Mouse (Mus musculus) spleen, postnatal 4 days (tissue): ENCODE results near the gene Aldh1a1.
"Not testable (repeated sequence)": the region's sequence is repeated elsewhere in the genome, so short reads cannot be mapped to it uniquely, and the experiment has no call there.

Experiments
- DNase-seq, 2 experiments: peaks; one replicate each; pipeline ENCODE4 v3.0.0; 2022; ENCODE audit warnings: low spot score in 2 of 2

Gene Aldh1a1

GRCm38 (mm10) chr19:20492491-20492890 lies at the start of gene Aldh1a1:
Gene Aldh1a1 (plus strand): TSS chr19:20492715.
- no peak for DNase-seq

DNA sequence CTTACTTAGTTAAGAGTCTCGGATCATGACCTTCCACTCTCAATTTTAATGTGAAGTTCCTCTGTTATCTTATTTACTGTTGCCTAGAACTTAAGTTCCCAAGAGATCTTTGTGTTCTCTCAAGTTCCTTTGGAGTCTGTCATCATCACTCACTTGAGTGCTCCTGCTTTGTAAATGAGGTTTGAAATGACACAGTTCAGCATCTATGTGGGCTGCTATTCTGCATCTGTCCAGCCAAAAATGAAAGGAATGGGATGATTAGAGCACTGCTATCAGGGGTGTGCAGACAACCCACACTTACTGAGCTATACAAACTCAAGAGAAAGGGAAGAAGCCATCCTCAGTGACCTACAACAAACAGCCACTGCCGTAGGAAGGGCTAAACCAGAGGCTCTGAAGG lies 44.7 kb upstream of the Aldh1a1 start:
- DNase-seq: no peak

DNA sequence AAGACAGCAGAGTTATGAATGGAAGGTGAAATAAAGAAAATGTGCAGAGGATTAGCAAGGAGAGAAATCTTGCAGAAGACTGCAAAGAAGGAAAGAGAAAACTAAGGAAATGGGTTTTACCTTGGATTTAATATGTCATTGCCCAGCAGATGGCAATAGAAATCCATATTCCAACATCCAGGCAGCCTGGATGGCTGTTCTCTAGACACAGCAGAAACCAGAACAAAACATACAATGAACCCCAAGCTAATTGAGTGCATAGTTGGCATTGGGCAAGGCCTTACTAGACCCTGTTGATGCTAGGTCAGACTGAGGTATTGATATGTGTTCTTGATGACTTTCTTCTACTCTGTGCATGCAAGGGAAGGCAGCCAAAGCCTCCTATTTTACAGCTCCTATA lies 43.0 kb upstream of the Aldh1a1 start:
- no peak for DNase-seq

- DNase-seq: no peak
Observed at GRCm38 (mm10) chr19:20451045-20451444, 41.5 kb upstream of the Aldh1a1 start.

- DNase-seq: no peak
Observed at GRCm38 (mm10) chr19:20484497-20484896, 8.0 kb upstream of the Aldh1a1 start.

- DNase-seq: no peak
Observed at GRCm38 (mm10) chr19:20491950-20492349, 565 bp upstream of the Aldh1a1 start.

DNA sequence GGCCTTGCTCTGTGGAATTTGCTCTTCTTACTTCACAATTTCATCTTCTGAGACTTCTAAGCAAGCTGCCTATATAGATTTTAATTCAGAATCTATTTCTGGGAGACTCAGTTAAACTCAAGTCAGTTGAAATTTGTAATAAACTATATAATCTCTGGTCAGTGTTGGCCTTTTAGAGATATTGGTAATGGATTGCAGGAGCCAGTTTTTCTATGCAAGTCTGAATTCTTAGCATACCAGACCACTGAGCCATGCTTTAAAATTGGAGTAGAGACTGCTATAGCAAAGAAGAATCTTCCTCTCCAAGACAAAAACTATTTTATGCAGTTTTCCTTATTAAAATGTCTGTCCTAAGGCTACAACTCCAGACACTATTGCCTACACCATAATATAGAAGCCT lies 4.0 kb downstream of the Aldh1a1 start:
- DNase-seq: no peak

GRCm38 (mm10) chr19:20505359-20505758 lies 12.8 kb downstream of the Aldh1a1 start:
- DNase-seq: no peak

DNA sequence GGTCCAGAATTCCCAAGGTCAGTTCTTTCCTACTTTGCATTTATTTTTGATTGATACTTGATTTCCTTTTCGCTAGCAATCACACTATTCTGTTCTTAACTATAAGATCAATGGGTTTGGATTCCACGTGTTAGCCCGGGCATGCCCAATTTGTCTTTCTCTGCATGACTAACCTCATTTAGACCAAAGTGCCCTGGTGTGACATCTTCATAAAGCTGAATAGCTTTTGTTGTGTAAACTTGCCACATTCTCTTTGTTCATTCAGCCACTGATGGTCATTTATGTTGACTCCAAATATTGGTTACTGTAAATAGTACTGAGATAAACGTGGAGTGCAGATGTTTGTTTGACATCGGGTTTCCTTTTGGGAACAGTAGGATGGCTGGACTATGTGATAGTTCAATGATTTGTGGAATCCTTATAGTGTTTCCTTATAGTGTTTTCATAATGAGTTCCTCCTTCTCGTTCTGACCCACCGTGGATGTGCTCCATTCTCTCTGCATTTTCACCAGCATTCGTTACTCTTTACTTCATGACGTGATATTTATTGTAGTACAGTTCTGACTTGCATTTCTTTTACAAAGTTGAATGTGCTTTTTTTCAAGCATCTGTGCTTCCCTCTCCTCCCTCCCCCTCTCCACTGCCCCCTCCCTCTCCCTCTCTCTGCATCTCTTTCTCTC lies 14.6 kb downstream of the Aldh1a1 start:
- no peak for DNase-seq

DNA sequence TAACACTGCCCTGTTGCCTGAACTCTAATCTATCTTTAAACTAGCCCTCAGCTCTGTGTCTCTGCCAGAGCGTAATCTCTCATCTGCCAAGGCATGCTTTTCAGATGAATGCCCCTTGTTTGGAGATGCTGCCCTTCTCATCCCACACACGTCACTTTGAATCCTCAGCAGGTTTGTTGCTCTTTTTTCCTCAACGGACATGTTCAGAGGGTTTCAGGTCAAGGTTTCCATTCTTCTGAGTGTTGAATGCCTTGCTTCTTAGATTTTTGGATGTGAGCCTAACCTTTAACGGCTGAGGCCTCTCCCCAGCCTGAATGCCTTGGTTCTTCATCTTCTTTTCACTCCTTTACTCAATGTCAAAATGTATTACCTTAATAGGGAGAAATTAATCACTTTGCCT lies 16.1 kb downstream of the Aldh1a1 start:
- DNase-seq: no peak

GRCm38 (mm10) chr19:20511971-20512370 lies 19.5 kb downstream of the Aldh1a1 start:
- DNase-seq: no peak

- no peak for DNase-seq
Observed at GRCm38 (mm10) chr19:20513181-20513580, 20.7 kb downstream of the Aldh1a1 start.

GRCm38 (mm10) chr19:20513688-20514361 lies 21.3 kb downstream of the Aldh1a1 start:
- DNase-seq: no peak

DNA sequence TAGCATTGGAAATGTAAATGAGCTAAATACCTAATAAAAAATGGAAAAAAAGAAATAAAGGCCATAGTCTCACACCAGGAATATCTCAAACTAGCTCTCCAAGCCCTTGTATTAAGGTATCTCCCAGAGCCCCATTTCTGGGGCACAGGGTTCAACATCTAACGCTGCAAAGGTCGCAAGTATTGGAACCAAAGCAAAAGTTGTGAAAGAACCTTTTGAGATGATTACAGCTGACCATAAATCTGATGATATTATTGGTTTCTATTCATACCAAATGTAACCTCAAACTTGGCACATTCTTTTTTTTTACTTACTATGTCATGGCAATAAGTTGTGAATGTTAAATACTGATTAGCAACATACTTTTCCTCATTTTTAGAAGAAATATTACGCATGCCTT lies 24.0 kb downstream of the Aldh1a1 start:
- DNase-seq: no peak

- not testable (repeated sequence) for DNase-seq
Observed at GRCm38 (mm10) chr19:20529156-20529555, 36.6 kb downstream of the Aldh1a1 start.

DNA sequence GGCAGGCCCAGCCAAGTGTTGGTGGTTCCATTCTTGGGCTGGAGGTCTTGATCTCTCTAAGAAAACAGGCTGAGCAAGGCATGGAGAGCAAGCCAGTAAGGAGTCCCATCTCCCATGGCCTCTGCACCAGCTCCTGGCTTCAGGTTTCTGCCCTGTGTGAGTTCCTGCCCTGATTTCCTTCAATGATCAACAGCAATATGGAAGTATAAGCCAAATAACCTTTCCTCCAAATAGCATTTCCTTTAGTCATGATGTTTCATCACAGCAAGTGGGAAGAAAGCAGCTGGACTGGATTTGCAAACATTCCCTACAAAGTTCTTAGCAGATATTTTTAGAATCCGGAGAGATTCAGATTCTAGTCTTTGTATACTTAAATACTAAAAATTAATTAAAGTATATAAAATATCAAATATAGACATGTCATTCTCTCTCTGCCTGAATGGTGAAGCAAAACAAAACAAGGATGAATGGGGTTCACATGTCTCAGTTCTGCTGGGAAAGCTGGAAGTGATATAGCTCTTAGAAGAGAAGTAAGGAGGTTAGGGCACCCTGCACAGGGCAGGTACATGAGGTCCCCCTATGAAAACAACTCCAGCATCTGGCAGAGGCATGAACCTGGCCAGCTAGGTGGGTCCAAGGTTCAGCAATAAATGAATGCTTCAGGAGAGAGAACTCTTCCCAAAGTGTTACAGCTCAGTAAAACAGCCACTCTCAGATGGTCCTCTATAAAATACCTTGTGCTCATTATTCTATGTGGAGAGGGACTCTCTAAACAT lies 37.6 kb downstream of the Aldh1a1 start:
- DNase-seq: no peak

DNA sequence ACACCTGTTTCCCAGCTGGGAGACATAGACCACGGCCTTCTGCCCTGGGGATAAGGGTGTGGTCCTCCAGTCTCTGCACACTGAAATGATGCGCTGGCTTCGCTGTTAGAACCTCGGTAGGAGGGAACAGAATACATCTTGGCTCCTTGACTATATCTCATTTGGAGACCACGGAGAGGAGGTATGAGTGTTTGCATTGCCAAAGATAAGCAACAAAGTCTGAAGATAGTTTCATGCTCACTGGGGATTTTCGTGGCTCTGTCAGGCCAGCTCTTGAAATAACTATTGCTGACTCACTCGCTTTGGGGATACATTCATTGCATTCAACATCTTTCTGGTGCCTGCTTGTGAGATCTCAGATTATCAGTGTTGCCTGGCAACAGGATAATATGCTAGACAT lies 44.0 kb downstream of the Aldh1a1 start:
- no peak for DNase-seq

DNA sequence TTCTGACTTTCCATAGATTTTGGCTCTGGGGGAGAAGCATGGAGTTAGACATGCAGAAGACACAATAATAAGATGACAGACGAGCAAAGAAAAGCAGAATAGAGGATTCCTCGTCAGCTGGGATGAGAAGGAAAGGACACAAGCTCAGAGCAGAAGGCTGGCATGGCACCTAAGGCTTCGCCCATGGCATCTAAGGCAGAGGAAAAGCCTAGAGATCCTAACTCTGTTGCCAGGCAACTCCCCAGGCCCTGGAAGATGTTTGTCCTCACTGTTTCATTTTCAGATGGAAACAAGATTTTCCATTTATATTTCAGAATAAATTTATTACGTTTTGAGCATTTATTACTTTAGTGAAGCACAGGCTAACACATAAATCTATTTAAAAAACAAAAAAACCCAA lies 48.5 kb downstream of the Aldh1a1 start:
- no peak for DNase-seq

DNA sequence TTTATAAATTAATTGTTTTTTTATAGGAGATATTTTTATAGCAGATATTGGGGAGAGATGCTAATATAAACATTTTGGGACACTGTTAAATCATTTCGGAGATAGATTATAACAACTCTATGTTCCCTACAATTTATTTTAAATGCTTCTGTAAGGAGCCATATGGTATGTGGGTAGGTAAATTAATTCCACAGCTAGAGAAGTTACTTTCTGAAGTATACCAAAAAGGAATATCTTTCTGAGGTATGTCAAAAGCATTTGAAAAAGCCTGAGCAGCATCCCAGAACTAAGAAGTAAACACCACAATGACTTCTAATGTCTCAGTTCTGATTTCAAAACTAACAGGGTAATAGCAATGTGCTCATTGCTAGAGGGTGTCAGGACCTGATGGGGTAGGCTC lies 49.4 kb downstream of the Aldh1a1 start:
- DNase-seq: no peak

DNA sequence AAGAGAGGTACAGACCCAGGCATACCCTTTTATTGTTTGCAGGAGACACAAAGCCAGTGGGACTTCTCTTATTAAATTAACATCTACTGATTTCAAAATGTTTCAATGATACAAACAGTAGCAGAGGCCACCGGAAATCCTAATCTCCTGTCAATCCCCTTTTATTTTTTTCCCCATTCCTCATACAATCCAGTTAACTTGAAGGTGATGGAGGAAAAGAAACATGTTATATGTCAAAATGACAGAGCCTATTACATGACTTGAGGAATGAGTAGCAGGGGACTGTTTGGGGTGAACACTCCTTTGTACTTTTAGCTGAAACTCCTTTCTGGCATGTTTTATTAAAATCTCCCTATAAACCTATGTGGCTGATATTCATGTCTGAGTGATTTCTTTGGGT lies 51.3 kb downstream of the Aldh1a1 start:
- no peak for DNase-seq

DNA sequence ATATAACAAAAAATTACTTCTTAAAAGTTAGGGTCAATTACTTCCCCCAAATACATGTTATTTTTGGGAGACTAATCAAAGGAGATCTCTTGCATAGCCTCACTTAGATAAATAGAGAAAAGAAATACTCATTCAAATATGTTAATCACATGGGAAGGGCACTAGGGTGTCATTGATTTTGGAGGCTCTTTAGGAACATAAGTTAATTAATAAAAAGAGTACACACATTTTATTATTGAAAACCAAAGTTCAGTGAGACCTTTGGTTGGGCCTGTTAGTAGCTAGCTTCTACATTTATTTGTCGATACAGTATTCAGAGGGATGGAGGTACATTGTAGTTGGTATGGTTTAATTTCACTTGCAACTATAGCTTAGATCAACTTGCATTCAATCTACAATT lies 52.4 kb downstream of the Aldh1a1 start:
- no peak for DNase-seq

GRCm38 (mm10) chr19:20547025-20547424 lies 54.5 kb downstream of the Aldh1a1 start:
- DNase-seq: no peak

GRCm38 (mm10) chr19:20549409-20549808 lies 56.9 kb downstream of the Aldh1a1 start:
- DNase-seq: no peak
